Mouse (Mus musculus): ENCODE results near the gene Pkd1l1. TPM values are rescaled to one million over a fixed set of nuclear protein-coding genes. Genes with fewer than 3 reads are reported as not detected.

The Pkd1l1 gene
- under 1 TPM in 1 of 2 experiments, not detected in 1; 0.05 TPM for total RNA-seq (2021)
- long read RNA-seq, experiment 1, result 0 reads
- long read RNA-seq, experiment 2, result 0 reads

GRCm38 (mm10) chr11:8973166-8973565 is at the start of gene Pkd1l1:
Gene Pkd1l1 (minus strand): TSS chr11:8973266.
- TF ChIP-seq CTCF (conservative IDR thresholded peaks at IDR 0.05), result no peak
- Histone ChIP-seq H3K4me3 (no peak within 1 kb of the TSS), H3K27ac (no peak within 1 kb of the TSS)
- no peak for DNase-seq (ENCODE audit: low spot score in 2 of 2)

- DNase-seq (ENCODE audit: low spot score in 2 of 2), result no peak
- H3K4me3 ChIP-seq, result no peak overlapping the region
- no peak overlapping the region for H3K27ac ChIP-seq
- no peak for TF ChIP-seq CTCF (conservative IDR thresholded peaks at IDR 0.05)
Observed at GRCm38 (mm10) chr11:9020207-9020606, 47.1 kb upstream of the Pkd1l1 start.

- H3K27ac ChIP-seq, result no peak overlapping the region
Observed at GRCm38 (mm10) chr11:9018491-9019267, 45.6 kb upstream of the Pkd1l1 start.

GRCm38 (mm10) chr11:9014740-9015139 is 41.7 kb upstream of the Pkd1l1 start:
- TF ChIP-seq CTCF (conservative IDR thresholded peaks at IDR 0.05), result no peak
- Histone ChIP-seq H3K27ac (no peak overlapping the region), H3K4me3 (no peak overlapping the region)
- no peak for DNase-seq (ENCODE audit: low spot score in 2 of 2)

More at GRCm38 (mm10) chr11:9018491-9019267, 45.6 kb upstream of the Pkd1l1 start:
- DNase-seq (ENCODE audit: low spot score in 2 of 2), result no peak
- H3K4me3 ChIP-seq, result no peak overlapping the region
- no peak for TF ChIP-seq CTCF (conservative IDR thresholded peaks at IDR 0.05)

- no peak for TF ChIP-seq CTCF (conservative IDR thresholded peaks at IDR 0.05)
- peak overlapping the region; percentile 89 for H3K4me3 ChIP-seq
- H3K27ac ChIP-seq, result peak overlapping the region; percentile 92
Observed at GRCm38 (mm10) chr11:9011348-9011747, 38.3 kb upstream of the Pkd1l1 start.

GRCm38 (mm10) chr11:9010853-9011339 is 37.8 kb upstream of the Pkd1l1 start, which contains the start of gene Hus1:
Gene Hus1 (minus strand): TSS chr11:9011191.
- H3K4me3 ChIP-seq, result peak within 1 kb of the TSS; percentile 89
- peak; percentile 75 to 79 for DNase-seq (ENCODE audit: low spot score in 2 of 2)
- H3K27ac ChIP-seq, result peak within 1 kb of the TSS; percentile 92
- TF ChIP-seq CTCF (conservative IDR thresholded peaks at IDR 0.05), result peak; percentile 45

More at GRCm38 (mm10) chr11:9011348-9011747, 38.3 kb upstream of the Pkd1l1 start:
- no peak for DNase-seq (ENCODE audit: low spot score in 2 of 2)

GRCm38 (mm10) chr11:9010416-9010815 is 37.4 kb upstream of the Pkd1l1 start:
- no peak for TF ChIP-seq CTCF (conservative IDR thresholded peaks at IDR 0.05)
- Histone ChIP-seq H3K27ac (peak overlapping the region; percentile 92), H3K4me3 (peak overlapping the region; percentile 89)
- DNase-seq (ENCODE audit: low spot score in 2 of 2), result peak; percentile 3 to 14

GRCm38 (mm10) chr11:9008761-9009160 is 35.7 kb upstream of the Pkd1l1 start:
- DNase-seq (ENCODE audit: low spot score in 2 of 2), result no peak
- no peak overlapping the region for H3K27ac ChIP-seq
- H3K4me3 ChIP-seq, result no peak overlapping the region
- no peak for TF ChIP-seq CTCF (conservative IDR thresholded peaks at IDR 0.05)

- TF ChIP-seq CTCF (conservative IDR thresholded peaks at IDR 0.05), result peak; percentile 69
- DNase-seq (ENCODE audit: low spot score in 2 of 2), result no peak
- no peak overlapping the region for H3K27ac ChIP-seq
- H3K4me3 ChIP-seq, result no peak overlapping the region
Observed at GRCm38 (mm10) chr11:8988084-8988483, 15.0 kb upstream of the Pkd1l1 start.

GRCm38 (mm10) chr11:8986058-8986457 is 13.0 kb upstream of the Pkd1l1 start:
- no peak for DNase-seq (ENCODE audit: low spot score in 2 of 2)
- Histone ChIP-seq H3K4me3 (no peak overlapping the region), H3K27ac (no peak overlapping the region)
- TF ChIP-seq CTCF (conservative IDR thresholded peaks at IDR 0.05), result no peak

GRCm38 (mm10) chr11:8983237-8983861 is 10.3 kb upstream of the Pkd1l1 start:
- DNase-seq (ENCODE audit: low spot score in 2 of 2), result peak; percentile 48 to 85
- H3K4me3 ChIP-seq, result no peak overlapping the region
- no peak overlapping the region for H3K27ac ChIP-seq
- TF ChIP-seq CTCF (conservative IDR thresholded peaks at IDR 0.05), result peak; percentile 88

- DNase-seq (ENCODE audit: low spot score in 2 of 2), result no peak
- H3K4me3 ChIP-seq, result no peak overlapping the region
- TF ChIP-seq CTCF (conservative IDR thresholded peaks at IDR 0.05), result no peak
- no peak overlapping the region for H3K27ac ChIP-seq
Observed at GRCm38 (mm10) chr11:8978154-8978553, 5.1 kb upstream of the Pkd1l1 start.

- no peak for TF ChIP-seq CTCF (conservative IDR thresholded peaks at IDR 0.05)
- no peak for DNase-seq (ENCODE audit: low spot score in 2 of 2)
- Histone ChIP-seq H3K4me3 (no peak overlapping the region), H3K27ac (no peak overlapping the region)
Observed at GRCm38 (mm10) chr11:8972093-8972492, 973 bp downstream of the Pkd1l1 start.

All from layer of hippocampus, adult 2 months (tissue).